Mouse (Mus musculus): ENCODE measurements at regions not wholly inside any gene's neighbourhood (a gene's known extent, or its start where the extent isn't known, plus 50 kb on each side); places are given as distances from the start of the nearest gene placed in this dataset.
A peak's percentile ranks its signal among the peaks of the same experiment; 100 is the strongest.

GRCm38 (mm10) chrX:43855901-43856300, 264.9 kb downstream of the Tex13c1 start:
- Histone ChIP-seq H3K4me1 (ENCODE audit: control insufficient read depth, insufficient read depth, low read length) (no peaks in the 10 kb centered on the region), H3K27ac (ENCODE audit: low read depth, low read length) (no peak overlapping the region), H3K4me2 (ENCODE audit: low read length) (no peak overlapping the region), H3K9ac (ENCODE audit: low read length) (no peak overlapping the region), H3K36me3 (ENCODE audit: control insufficient read depth, insufficient read depth, low read length) (no peaks in the 10 kb centered on the region), H3K9me3 (replicated peaks; ENCODE audit: control insufficient read depth, low read length) (no peaks in the 10 kb centered on the region), H3K4me3 (ENCODE audit: low read depth, low read length) (no peak overlapping the region), H3K27me3 (replicated peaks; ENCODE audit: control insufficient read depth, insufficient read depth, low read length) (no peaks in the 10 kb centered on the region)
- ATAC-seq (no peak), DNase-seq (ENCODE audit: low spot score) (no peak)

GRCm38 (mm10) chrX:43884890-43885289, 293.9 kb downstream of the Tex13c1 start:
- H3K9ac ChIP-seq (ENCODE audit: low read length): no peak overlapping the region
- no peak overlapping the region for H3K27ac ChIP-seq (ENCODE audit: low read depth, low read length)
- no peak overlapping the region for H3K4me3 ChIP-seq (ENCODE audit: low read depth, low read length)
- ATAC-seq (peak; percentile 50), DNase-seq (ENCODE audit: low spot score) (peak; percentile 46)
- no peaks in the 10 kb centered on the region for H3K27me3 ChIP-seq (replicated peaks; ENCODE audit: control insufficient read depth, insufficient read depth, low read length)
- H3K9me3 ChIP-seq (replicated peaks; ENCODE audit: control insufficient read depth, low read length): no peaks in the 10 kb centered on the region
- no peak overlapping the region for H3K4me2 ChIP-seq (ENCODE audit: low read length)
- WGBS: 43% methylated on average over 1 of the region's 1 CpGs
- no peaks in the 10 kb centered on the region for H3K4me1 ChIP-seq (ENCODE audit: control insufficient read depth, insufficient read depth, low read length)
- no peaks in the 10 kb centered on the region for H3K36me3 ChIP-seq (ENCODE audit: control insufficient read depth, insufficient read depth, low read length)

Data from forebrain, embryonic 14.5 days (tissue).